Mouse (Mus musculus): ENCODE data around the gene Kpna4. TPM values are rescaled to one million over a fixed set of nuclear protein-coding genes. Genes with fewer than 3 reads are reported as not detected.

Gene Kpna4
- total and polyA plus RNA-seq, 3 experiments: 14.4 to 126 (median 66.7) TPM

- no peaks in the 10 kb centered on the region for H3K36me3 ChIP-seq (replicated peaks)
- peaks cover 19% of the 10 kb centered on the region for H3K4me1 ChIP-seq (ENCODE audit: insufficient read depth, low read depth, low read length)
- no peaks in the 10 kb centered on the region for H3K27me3 ChIP-seq (ENCODE audit: insufficient read depth, low read length)
- peak overlapping the region; percentile 84 for H3K4me3 ChIP-seq (ENCODE audit: low read depth, low read length)
- peak; percentile 29 for DNase-seq (ENCODE audit: low spot score)
- no peaks in the 10 kb centered on the region for H3K9me3 ChIP-seq (replicated peaks)
- ATAC-seq (ENCODE audit: extremely low read depth, insufficient number of reproducible peaks, low FRiP score, poor library complexity, severe bottlenecking): 0 out of 2 replicates have a peak, but pooled peaks have one; percentile 28
- TF ChIP-seq CTCF (IDR thresholded peaks at IDR 0.05; ENCODE audit: low read depth, low read length) (no peak), POLR2AphosphoS5 (IDR thresholded peaks at IDR 0.05; ENCODE audit: insufficient replicate concordance, low read depth, low read length) (no peak), GATA2 (IDR thresholded peaks at IDR 0.05; ENCODE audit: borderline replicate concordance, low read depth, low read length) (no peak), GATA1 (IDR thresholded peaks at IDR 0.05; ENCODE audit: borderline replicate concordance, low read length) (no peak), TAL1 (conservative IDR thresholded peaks at IDR 0.05; ENCODE audit: low read depth, low read length) (no peak)
Measured at GRCm38 (mm10) chr3:69125891-69126508, 913 bp downstream of the Kpna4 start.

GRCm38 (mm10) chr3:69125461-69125860 lies 1.5 kb downstream of the Kpna4 start:
- ATAC-seq (ENCODE audit: extremely low read depth, insufficient number of reproducible peaks, low FRiP score, poor library complexity, severe bottlenecking) (no peak), DNase-seq (ENCODE audit: low spot score) (no peak)
- Histone ChIP-seq H3K9me3 (replicated peaks) (no peaks in the 10 kb centered on the region), H3K4me1 (ENCODE audit: insufficient read depth, low read depth, low read length) (peaks cover 23% of the 10 kb centered on the region), H3K4me3 (ENCODE audit: low read depth, low read length) (peak overlapping the region; percentile 84), H3K27me3 (ENCODE audit: insufficient read depth, low read length) (no peaks in the 10 kb centered on the region), H3K36me3 (replicated peaks) (peaks cover 5% of the 10 kb centered on the region)
- TF ChIP-seq CTCF (IDR thresholded peaks at IDR 0.05; ENCODE audit: low read depth, low read length) (no peak), GATA2 (IDR thresholded peaks at IDR 0.05; ENCODE audit: borderline replicate concordance, low read depth, low read length) (no peak), GATA1 (IDR thresholded peaks at IDR 0.05; ENCODE audit: borderline replicate concordance, low read length) (no peak)

- TF ChIP-seq CTCF (IDR thresholded peaks at IDR 0.05; ENCODE audit: low read depth, low read length) (no peak), TAL1 (conservative IDR thresholded peaks at IDR 0.05; ENCODE audit: low read depth, low read length) (no peak), POLR2AphosphoS5 (IDR thresholded peaks at IDR 0.05; ENCODE audit: insufficient replicate concordance, low read depth, low read length) (no peak), GATA2 (IDR thresholded peaks at IDR 0.05; ENCODE audit: borderline replicate concordance, low read depth, low read length) (no peak), GATA1 (IDR thresholded peaks at IDR 0.05; ENCODE audit: borderline replicate concordance, low read length) (no peak)
- H3K9me3 ChIP-seq (replicated peaks): no peaks in the 10 kb centered on the region
- no peak; the same call in 1 of the 2 replicates for ATAC-seq (ENCODE audit: extremely low read depth, insufficient number of reproducible peaks, low FRiP score, poor library complexity, severe bottlenecking)
- no peaks in the 10 kb centered on the region for H3K27me3 ChIP-seq (ENCODE audit: insufficient read depth, low read length)
- DNase-seq (ENCODE audit: low spot score): no peak
- peaks cover 25% of the 10 kb centered on the region for H3K36me3 ChIP-seq (replicated peaks)
- H3K4me3 ChIP-seq (ENCODE audit: low read depth, low read length): no peak overlapping the region
- H3K4me1 ChIP-seq (ENCODE audit: insufficient read depth, low read depth, low read length): peaks cover 33% of the 10 kb centered on the region
Measured at GRCm38 (mm10) chr3:69118827-69119226, 8.1 kb downstream of the Kpna4 start.

- Histone ChIP-seq H3K27me3 (ENCODE audit: insufficient read depth, low read length) (no peaks in the 10 kb centered on the region), H3K4me3 (ENCODE audit: low read depth, low read length) (no peak overlapping the region), H3K36me3 (replicated peaks) (peaks cover 30% of the 10 kb centered on the region), H3K9me3 (replicated peaks) (no peaks in the 10 kb centered on the region), H3K4me1 (ENCODE audit: insufficient read depth, low read depth, low read length) (peaks cover 28% of the 10 kb centered on the region)
- no peak for TF ChIP-seq GATA2 (IDR thresholded peaks at IDR 0.05; ENCODE audit: borderline replicate concordance, low read depth, low read length)
- no peak for TF ChIP-seq TAL1 (conservative IDR thresholded peaks at IDR 0.05; ENCODE audit: low read depth, low read length)
- DNase-seq (ENCODE audit: low spot score): no peak
- ATAC-seq (ENCODE audit: extremely low read depth, insufficient number of reproducible peaks, low FRiP score, poor library complexity, severe bottlenecking): no peak
Measured at GRCm38 (mm10) chr3:69114760-69115159, 12.2 kb downstream of the Kpna4 start.

GRCm38 (mm10) chr3:69113956-69114355 lies 13.0 kb downstream of the Kpna4 start:
- H3K4me1 ChIP-seq (ENCODE audit: insufficient read depth, low read depth, low read length): peaks cover 26% of the 10 kb centered on the region
- no peak for ATAC-seq (ENCODE audit: extremely low read depth, insufficient number of reproducible peaks, low FRiP score, poor library complexity, severe bottlenecking)
- TF ChIP-seq CTCF (IDR thresholded peaks at IDR 0.05; ENCODE audit: low read depth, low read length): no peak
- no peak for TF ChIP-seq GATA2 (IDR thresholded peaks at IDR 0.05; ENCODE audit: borderline replicate concordance, low read depth, low read length)
- TF ChIP-seq POLR2AphosphoS5 (IDR thresholded peaks at IDR 0.05; ENCODE audit: insufficient replicate concordance, low read depth, low read length): no peak
- TF ChIP-seq GATA1 (IDR thresholded peaks at IDR 0.05; ENCODE audit: borderline replicate concordance, low read length): no peak
- no peak for TF ChIP-seq TAL1 (conservative IDR thresholded peaks at IDR 0.05; ENCODE audit: low read depth, low read length)

GRCm38 (mm10) chr3:69109079-69109478 lies 17.8 kb downstream of the Kpna4 start:
- ATAC-seq (ENCODE audit: extremely low read depth, insufficient number of reproducible peaks, low FRiP score, poor library complexity, severe bottlenecking) (no peak; the same call in 1 of the 2 replicates), DNase-seq (ENCODE audit: low spot score) (no peak)
- TF ChIP-seq CTCF (IDR thresholded peaks at IDR 0.05; ENCODE audit: low read depth, low read length) (no peak), GATA1 (IDR thresholded peaks at IDR 0.05; ENCODE audit: borderline replicate concordance, low read length) (no peak), GATA2 (IDR thresholded peaks at IDR 0.05; ENCODE audit: borderline replicate concordance, low read depth, low read length) (no peak), POLR2AphosphoS5 (IDR thresholded peaks at IDR 0.05; ENCODE audit: insufficient replicate concordance, low read depth, low read length) (no peak), TAL1 (conservative IDR thresholded peaks at IDR 0.05; ENCODE audit: low read depth, low read length) (no peak)
- H3K9me3 ChIP-seq (replicated peaks): no peaks in the 10 kb centered on the region
- H3K4me1 ChIP-seq (ENCODE audit: insufficient read depth, low read depth, low read length): peaks cover 8% of the 10 kb centered on the region
- H3K27me3 ChIP-seq (ENCODE audit: insufficient read depth, low read length): no peaks in the 10 kb centered on the region
- H3K36me3 ChIP-seq (replicated peaks): peaks cover 15% of the 10 kb centered on the region
- no peak overlapping the region for H3K4me3 ChIP-seq (ENCODE audit: low read depth, low read length)

More at GRCm38 (mm10) chr3:69113956-69114355, 13.0 kb downstream of the Kpna4 start:
- DNase-seq (ENCODE audit: low spot score): no peak
- H3K27me3 ChIP-seq (ENCODE audit: insufficient read depth, low read length): no peaks in the 10 kb centered on the region
- peaks cover 31% of the 10 kb centered on the region for H3K36me3 ChIP-seq (replicated peaks)
- no peaks in the 10 kb centered on the region for H3K9me3 ChIP-seq (replicated peaks)
- H3K4me3 ChIP-seq (ENCODE audit: low read depth, low read length): no peak overlapping the region

Data from G1E (cell line).